Mouse (Mus musculus) cerebellum, adult 2 months (tissue): ENCODE data around the gene Col3a1. TPM values are rescaled to one million over a fixed set of nuclear protein-coding genes. Genes with fewer than 3 reads are reported as not detected.

Source experiments
- DNase-seq, 2 experiments: peaks; one replicate each; pipeline ENCODE4 v3.0.0; 2021
- H3K27ac ChIP-seq: fragments of 200-500 bp; 2 replicates; pipeline ENCODE4 v1.5.1; 2012; ENCODE audit warnings: low read length, control low read depth, inconsistent platforms; ENCODE audit not compliant: insufficient read depth
- H3K27me3 ChIP-seq: fragments of 200-500 bp; 2 replicates; pipeline ENCODE4 v1.6.1; 2012; ENCODE audit warnings: inconsistent platforms, mild to moderate bottlenecking, low read length, moderate library complexity; ENCODE audit not compliant: control insufficient read depth, insufficient read depth
- H3K4me1 ChIP-seq: fragments of 200-500 bp; 2 replicates; pipeline ENCODE4 v1.6.1; 2011; ENCODE audit warnings: low read length; ENCODE audit not compliant: control insufficient read depth, insufficient read depth
- H3K4me3 ChIP-seq: fragments of 200-500 bp; replicated peaks from 2 replicates; pipeline ENCODE3; 2011; ENCODE audit warnings: mild to moderate bottlenecking, low read depth, low read length, control low read depth; ENCODE audit not compliant: insufficient read depth
- CTCF ChIP-seq: fragments of 200-500 bp; IDR thresholded peaks from 2 replicates; pipeline ENCODE4 v1.5.1; 2011; ENCODE audit warnings: low read depth, mild to moderate bottlenecking, control low read depth, low read length, moderate library complexity, borderline replicate concordance; ENCODE audit not compliant: insufficient read depth
- POLR2A ChIP-seq: fragments of 200-500 bp; IDR thresholded peaks from 2 replicates; pipeline ENCODE4 v1.6.1; 2011; ENCODE audit warnings: low read length, control low read depth, borderline replicate concordance; ENCODE audit not compliant: insufficient read depth
- WGBS: fragments of 180-500 bp; shearing (Covaris S2); methylation state at CpG from one replicate; pipeline ENCODE4 v1.1.7; 2018; 5-methylcytosine and 5-hydroxymethylcytosine counted together
- polyA plus RNA-seq: library from polyadenylated mRNA; depleted of rRNA; stranded (reverse); fragments of >200 nt; gene quantifications from 2 replicates; pipeline ENCODE4 v1.2.3, GENCODE M21; 2012; rRNA removed

Gene Col3a1
- polyA plus RNA-seq, 1 experiment: 2.5 TPM

DNA sequence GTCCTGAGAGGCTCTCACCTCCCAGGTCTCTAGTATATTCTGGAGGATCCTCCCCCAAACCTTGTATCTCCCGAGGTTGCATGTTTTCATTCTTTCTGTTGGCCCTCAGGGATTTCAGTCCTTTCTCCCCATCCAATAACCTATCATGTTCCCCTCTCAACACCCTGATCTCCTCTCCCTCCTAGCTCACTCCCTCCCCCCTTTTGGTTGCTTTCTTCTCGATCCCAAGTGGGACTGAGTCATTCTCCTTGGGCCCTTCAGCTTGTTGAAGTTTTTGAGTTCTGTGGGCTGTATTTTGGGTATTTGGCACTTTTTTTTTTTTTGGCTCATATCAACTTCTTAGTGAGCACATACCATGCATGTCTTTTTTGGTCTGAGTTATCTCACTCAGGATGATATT is 47.8 kb downstream of the Col3a1 start:
- 76% methylated on average over 2 of the region's 2 CpGs for WGBS
- Histone ChIP-seq H3K4me1 (no peaks in the 10 kb centered on the region), H3K27ac (no peak overlapping the region), H3K27me3 (no peaks in the 10 kb centered on the region), H3K4me3 (no peak overlapping the region)
- no peak for DNase-seq
- no peak for TF ChIP-seq CTCF
- no peak for TF ChIP-seq POLR2A

DNA sequence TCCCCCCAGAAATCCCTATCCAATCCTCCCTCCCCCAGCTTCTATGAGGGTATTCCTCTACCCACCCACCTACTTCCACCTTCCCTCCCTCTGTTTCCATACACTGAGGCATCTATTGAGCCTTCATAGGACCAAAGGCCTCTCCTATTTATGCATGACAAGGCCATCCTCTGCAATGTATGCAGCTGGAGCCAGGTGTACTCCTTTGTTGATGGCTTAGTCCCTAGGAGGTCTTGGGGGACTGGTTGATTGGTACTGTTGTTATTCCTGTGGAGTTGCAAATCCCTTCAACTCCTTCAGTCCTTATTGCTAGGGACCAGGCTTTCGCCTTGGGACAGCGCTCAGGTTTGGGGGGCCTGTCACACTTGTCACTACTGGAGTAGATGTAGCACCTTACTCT is 48.3 kb downstream of the Col3a1 start:
- no peak overlapping the region for H3K27ac ChIP-seq
- no peak overlapping the region for H3K4me3 ChIP-seq
- no peak for TF ChIP-seq POLR2A
- TF ChIP-seq CTCF: no peak
- H3K27me3 ChIP-seq: no peaks in the 10 kb centered on the region
- H3K4me1 ChIP-seq: no peaks in the 10 kb centered on the region
- no peak for DNase-seq
- WGBS: 71% methylated on average over 2 of the region's 2 CpGs

DNA sequence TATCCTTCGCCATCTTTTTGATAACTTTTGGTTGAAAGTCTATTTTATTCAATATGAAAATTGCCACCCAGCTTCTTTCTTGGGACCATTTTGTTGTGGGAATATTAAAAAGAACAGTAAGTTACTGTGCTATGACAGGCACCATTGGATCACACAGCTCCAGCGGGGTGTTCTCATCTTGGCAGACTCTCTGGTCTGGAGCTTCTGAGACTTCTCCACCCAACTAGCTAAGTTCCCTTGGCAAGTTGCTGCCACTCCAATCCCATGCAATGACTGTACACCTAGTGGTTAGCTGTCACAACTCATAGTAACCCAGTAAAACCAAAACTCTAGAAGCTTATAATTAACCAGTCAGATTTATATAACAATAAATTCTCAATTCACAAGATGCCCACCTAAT is 51.9 kb downstream of the Col3a1 start:
- Histone ChIP-seq H3K4me1 (no peaks in the 10 kb centered on the region), H3K27me3 (no peaks in the 10 kb centered on the region), H3K27ac (no peak overlapping the region), H3K4me3 (no peak overlapping the region)
- DNase-seq: no peak
- TF ChIP-seq CTCF: no peak
- no peak for TF ChIP-seq POLR2A
- 88% methylated on average over 2 of the region's 2 CpGs for WGBS

DNA sequence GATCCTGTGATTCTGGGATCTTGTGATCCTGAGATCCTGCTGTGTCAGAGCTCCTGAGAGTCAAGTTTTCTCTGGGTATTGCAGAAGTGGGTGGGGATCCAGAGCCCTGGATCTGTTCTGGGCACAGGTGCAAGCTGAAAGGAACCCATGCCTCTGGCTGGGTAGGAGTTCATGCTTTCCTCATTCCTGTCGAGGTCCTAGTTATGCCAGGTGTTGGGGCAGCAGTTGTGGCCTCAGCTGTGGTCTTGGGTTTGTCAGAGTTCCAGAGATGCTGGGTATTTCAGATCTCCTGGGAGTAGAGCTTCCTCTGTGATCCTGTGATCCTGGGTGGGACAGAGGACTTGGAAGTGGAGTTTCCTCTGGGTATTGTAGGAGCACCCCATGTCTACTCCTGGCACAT is 54.1 kb downstream of the Col3a1 start:
- no peaks in the 10 kb centered on the region for H3K4me1 ChIP-seq
- no peak overlapping the region for H3K27ac ChIP-seq
- H3K4me3 ChIP-seq: no peak overlapping the region
- DNase-seq: no peak
- no peaks in the 10 kb centered on the region for H3K27me3 ChIP-seq
- 44% methylated on average over 1 of the region's 1 CpGs for WGBS
- TF ChIP-seq POLR2A: no peak
- no peak for TF ChIP-seq CTCF

DNA sequence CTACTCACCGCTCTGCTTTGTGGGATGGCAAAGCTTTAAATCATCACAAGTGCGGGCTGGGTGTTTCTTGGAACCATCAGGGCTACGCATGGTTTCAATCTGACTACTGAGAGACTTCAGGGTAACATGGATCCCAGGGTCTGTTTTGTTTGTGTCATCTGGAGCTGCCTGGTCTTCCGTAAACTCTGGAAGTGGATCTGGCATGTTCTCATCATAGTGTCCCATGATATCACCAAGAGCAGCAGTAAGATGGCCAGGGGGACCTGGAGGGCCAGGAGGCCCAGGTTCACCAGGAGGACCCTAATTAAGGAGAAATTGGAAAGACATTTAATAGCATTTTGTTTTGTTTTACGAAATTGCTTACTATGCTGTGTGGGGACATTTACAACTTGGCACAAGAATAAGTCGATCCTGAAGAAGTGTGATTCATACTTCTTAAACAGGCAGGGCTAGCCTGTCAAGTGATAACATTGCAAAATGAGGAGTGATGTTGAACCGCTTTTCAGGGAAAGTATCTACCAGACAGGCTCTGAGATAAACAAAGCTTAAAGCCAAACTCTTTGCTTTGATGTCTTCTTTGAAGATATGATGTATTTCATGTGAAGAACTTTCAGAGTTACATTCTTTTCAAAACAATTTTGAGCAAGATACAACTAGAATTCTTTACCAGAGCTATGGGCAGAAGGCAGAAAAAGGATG is 68.8 kb downstream of the Col3a1 start:
- no peaks in the 10 kb centered on the region for H3K27me3 ChIP-seq
- no peak for DNase-seq
- no peak overlapping the region for H3K27ac ChIP-seq
- 77% methylated on average over 7 of the region's 7 CpGs for WGBS
- no peaks in the 10 kb centered on the region for H3K4me1 ChIP-seq
- no peak overlapping the region for H3K4me3 ChIP-seq
- TF ChIP-seq POLR2A (no peak), CTCF (no peak)

DNA sequence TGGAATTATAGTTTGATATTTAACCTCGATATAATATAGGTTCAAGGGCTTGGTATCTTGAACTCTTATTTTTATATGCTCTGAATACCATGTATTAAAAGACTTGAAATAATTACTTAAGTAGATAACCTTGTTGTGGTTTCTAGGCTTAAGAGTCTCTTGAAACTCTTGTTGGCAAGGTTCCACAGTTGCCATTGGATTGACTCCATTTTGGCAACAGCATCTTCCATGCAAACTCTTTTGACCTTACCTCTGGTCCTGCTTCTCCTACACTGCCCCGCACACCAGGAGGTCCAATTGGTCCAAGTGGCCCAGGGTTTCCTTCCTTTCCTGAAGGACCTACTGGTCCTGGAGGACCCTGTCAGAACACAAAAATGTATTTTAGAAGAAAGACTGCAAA is 70.5 kb downstream of the Col3a1 start:
- TF ChIP-seq POLR2A (no peak), CTCF (no peak)
- no peak for DNase-seq

More for the DNA sequence above, 70.5 kb downstream of the Col3a1 start:
- H3K4me1 ChIP-seq: no peaks in the 10 kb centered on the region
- no peak overlapping the region for H3K27ac ChIP-seq
- WGBS: 94% methylated on average over 2 of the region's 2 CpGs
- no peak overlapping the region for H3K4me3 ChIP-seq
- H3K27me3 ChIP-seq: no peaks in the 10 kb centered on the region

Other genes with a start within 250 kb of the Col3a1 start
- 2.3 and 2.5 TPM in 2 replicates for gene Col5a2, start 191.7 kb downstream of the Col3a1 start, polyA plus RNA-seq